Mouse (Mus musculus): Measurements from ENCODE around the gene Shisa8. TPM values are rescaled to one million over a fixed set of nuclear protein-coding genes. Genes with fewer than 3 reads are reported as not detected.

Shisa8 gene
- polyA plus RNA-seq, 1 experiment = 65.4 TPM

GRCm38 (mm10) chr15:82181131-82181530, 31.5 kb downstream of the Shisa8 start:
- TF ChIP-seq POLR2A (IDR thresholded peaks at IDR 0.05; ENCODE audit: borderline replicate concordance, insufficient read depth, low read length) (no peak), CTCF (IDR thresholded peaks at IDR 0.05; ENCODE audit: borderline replicate concordance, insufficient read depth, low read depth, low read length) (no peak)
- H3K4me3 ChIP-seq (replicated peaks; ENCODE audit: insufficient read depth, low read depth, low read length) = no peak overlapping the region
- no peaks in the 10 kb centered on the region for H3K27me3 ChIP-seq (ENCODE audit: control insufficient read depth, insufficient read depth, low read length)
- no peak for DNase-seq
- peaks cover 13% of the 10 kb centered on the region for H3K4me1 ChIP-seq (ENCODE audit: control insufficient read depth, insufficient read depth, low read length)
- no peak overlapping the region for H3K27ac ChIP-seq (ENCODE audit: insufficient read depth, low read length)
- 74% methylated on average over 5 of the region's 5 CpGs for WGBS

GRCm38 (mm10) chr15:82177743-82178290, 34.8 kb downstream of the Shisa8 start:
- no peak overlapping the region for H3K27ac ChIP-seq (ENCODE audit: insufficient read depth, low read length)
- WGBS = 55% methylated on average over 7 of the region's 7 CpGs
- no peak for TF ChIP-seq CTCF (IDR thresholded peaks at IDR 0.05; ENCODE audit: borderline replicate concordance, insufficient read depth, low read depth, low read length)
- no peak for TF ChIP-seq POLR2A (IDR thresholded peaks at IDR 0.05; ENCODE audit: borderline replicate concordance, insufficient read depth, low read length)

GRCm38 (mm10) chr15:82175091-82175490, 37.5 kb downstream of the Shisa8 start:
- 91% methylated on average over 9 of the region's 9 CpGs for WGBS
- TF ChIP-seq CTCF (IDR thresholded peaks at IDR 0.05; ENCODE audit: borderline replicate concordance, insufficient read depth, low read depth, low read length) = no peak
- TF ChIP-seq POLR2A (IDR thresholded peaks at IDR 0.05; ENCODE audit: borderline replicate concordance, insufficient read depth, low read length) = no peak

More at GRCm38 (mm10) chr15:82177743-82178290, 34.8 kb downstream of the Shisa8 start:
- Histone ChIP-seq H3K27me3 (ENCODE audit: control insufficient read depth, insufficient read depth, low read length) (no peaks in the 10 kb centered on the region), H3K4me1 (ENCODE audit: control insufficient read depth, insufficient read depth, low read length) (peaks cover 3% of the 10 kb centered on the region; the same call in 1 of the 2 replicates), H3K4me3 (replicated peaks; ENCODE audit: insufficient read depth, low read depth, low read length) (no peak overlapping the region)
- no peak for DNase-seq

GRCm38 (mm10) chr15:82172648-82173047, 40.0 kb downstream of the Shisa8 start:
- 0 out of 2 replicates have a peak overlapping the region, but pooled peaks have one; percentile 20 for H3K27ac ChIP-seq (ENCODE audit: insufficient read depth, low read length)
- TF ChIP-seq POLR2A (IDR thresholded peaks at IDR 0.05; ENCODE audit: borderline replicate concordance, insufficient read depth, low read length) (no peak), CTCF (IDR thresholded peaks at IDR 0.05; ENCODE audit: borderline replicate concordance, insufficient read depth, low read depth, low read length) (no peak)

More at GRCm38 (mm10) chr15:82175091-82175490, 37.5 kb downstream of the Shisa8 start:
- Histone ChIP-seq H3K27ac (ENCODE audit: insufficient read depth, low read length) (no peak overlapping the region), H3K27me3 (ENCODE audit: control insufficient read depth, insufficient read depth, low read length) (no peaks in the 10 kb centered on the region), H3K4me1 (ENCODE audit: control insufficient read depth, insufficient read depth, low read length) (peaks cover 20% of the 10 kb centered on the region), H3K4me3 (replicated peaks; ENCODE audit: insufficient read depth, low read depth, low read length) (no peak overlapping the region)
- no peak for DNase-seq

GRCm38 (mm10) chr15:82170437-82171377, 41.9 kb downstream of the Shisa8 start:
- H3K27ac ChIP-seq (ENCODE audit: insufficient read depth, low read length) = no peak overlapping the region

More at GRCm38 (mm10) chr15:82172648-82173047, 40.0 kb downstream of the Shisa8 start:
- peak; percentile 73 to 78 for DNase-seq
- Histone ChIP-seq H3K4me3 (replicated peaks; ENCODE audit: insufficient read depth, low read depth, low read length) (no peak overlapping the region), H3K4me1 (ENCODE audit: control insufficient read depth, insufficient read depth, low read length) (peaks cover 29% of the 10 kb centered on the region), H3K27me3 (ENCODE audit: control insufficient read depth, insufficient read depth, low read length) (no peaks in the 10 kb centered on the region)
- WGBS = 20% methylated on average over 8 of the region's 8 CpGs

GRCm38 (mm10) chr15:82169671-82170070, 42.9 kb downstream of the Shisa8 start:
- TF ChIP-seq POLR2A (IDR thresholded peaks at IDR 0.05; ENCODE audit: borderline replicate concordance, insufficient read depth, low read length) (no peak), CTCF (IDR thresholded peaks at IDR 0.05; ENCODE audit: borderline replicate concordance, insufficient read depth, low read depth, low read length) (no peak)
- H3K4me1 ChIP-seq (ENCODE audit: control insufficient read depth, insufficient read depth, low read length) = peaks cover 41% of the 10 kb centered on the region
- WGBS = 89% methylated on average over 5 of the region's 5 CpGs
- no peaks in the 10 kb centered on the region for H3K27me3 ChIP-seq (ENCODE audit: control insufficient read depth, insufficient read depth, low read length)
- DNase-seq = no peak
- no peak overlapping the region for H3K27ac ChIP-seq (ENCODE audit: insufficient read depth, low read length)
- no peak overlapping the region for H3K4me3 ChIP-seq (replicated peaks; ENCODE audit: insufficient read depth, low read depth, low read length)

More at GRCm38 (mm10) chr15:82170437-82171377, 41.9 kb downstream of the Shisa8 start:
- TF ChIP-seq CTCF (IDR thresholded peaks at IDR 0.05; ENCODE audit: borderline replicate concordance, insufficient read depth, low read depth, low read length) = no peak
- TF ChIP-seq POLR2A (IDR thresholded peaks at IDR 0.05; ENCODE audit: borderline replicate concordance, insufficient read depth, low read length) = no peak
- WGBS = 52% methylated on average over 36 of the region's 36 CpGs
- peak; percentile 59 to 68 for DNase-seq
- Histone ChIP-seq H3K27me3 (ENCODE audit: control insufficient read depth, insufficient read depth, low read length) (no peaks in the 10 kb centered on the region), H3K4me3 (replicated peaks; ENCODE audit: insufficient read depth, low read depth, low read length) (no peak overlapping the region), H3K4me1 (ENCODE audit: control insufficient read depth, insufficient read depth, low read length) (peaks cover 41% of the 10 kb centered on the region)

- peaks cover 35% of the 10 kb centered on the region for H3K4me1 ChIP-seq (ENCODE audit: control insufficient read depth, insufficient read depth, low read length)
- no peak overlapping the region for H3K27ac ChIP-seq (ENCODE audit: insufficient read depth, low read length)
- WGBS = 49% methylated on average over 23 of the region's 23 CpGs
Observed at GRCm38 (mm10) chr15:82167201-82168168, 45.1 kb downstream of the Shisa8 start.

More at GRCm38 (mm10) chr15:82167201-82168168, 45.1 kb downstream of the Shisa8 start:
- Histone ChIP-seq H3K4me3 (replicated peaks; ENCODE audit: insufficient read depth, low read depth, low read length) (no peak overlapping the region), H3K27me3 (ENCODE audit: control insufficient read depth, insufficient read depth, low read length) (no peaks in the 10 kb centered on the region)
- DNase-seq = no peak
- TF ChIP-seq CTCF (IDR thresholded peaks at IDR 0.05; ENCODE audit: borderline replicate concordance, insufficient read depth, low read depth, low read length) = no peak
- no peak for TF ChIP-seq POLR2A (IDR thresholded peaks at IDR 0.05; ENCODE audit: borderline replicate concordance, insufficient read depth, low read length)

Measured in cerebellum, adult 2 months (tissue).